Mouse (Mus musculus) kidney, adult 2 months (tissue): ENCODE results near the gene Klk6.

Source experiments
- CTCF ChIP-seq: fragments of 200-500 bp; conservative IDR thresholded peaks from 2 replicates; pipeline ENCODE4 v1.5.1; 2011; ENCODE audit warnings: low read depth, mild to moderate bottlenecking, control low read depth, low read length, moderate library complexity, mixed read lengths; ENCODE audit not compliant: insufficient read depth, insufficient read length
- POLR2A ChIP-seq: fragments of 200-500 bp; IDR thresholded peaks from one replicate; pipeline ENCODE4 v1.6.1; 2011; ENCODE audit warnings: low read depth, low read length, control low read depth

DNA sequence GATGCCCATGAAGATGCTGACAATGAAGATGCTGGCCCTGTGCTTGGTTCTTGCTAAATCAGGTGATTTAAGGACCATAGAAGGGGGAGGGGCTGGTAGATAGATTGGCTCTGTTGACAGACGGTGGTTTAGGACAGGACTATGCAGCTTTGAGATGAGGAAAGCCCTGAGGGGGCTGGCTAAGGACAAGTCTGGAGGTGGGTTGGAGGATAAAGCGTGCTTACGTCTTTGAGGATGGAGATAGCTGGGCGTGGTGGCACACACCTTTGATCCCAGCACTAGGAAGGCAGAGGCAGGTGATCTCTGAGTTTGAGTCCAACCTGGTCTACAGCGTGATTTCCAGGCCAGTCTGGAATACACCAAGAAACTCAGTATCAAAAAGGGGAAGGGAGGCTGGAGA, 1.8 kb downstream of the Klk6 start:
- no peak for TF ChIP-seq CTCF
- TF ChIP-seq POLR2A = no peak
